Mouse (Mus musculus): ENCODE measurements around the gene 4931406C07Rik. TPM values are rescaled to one million over a fixed set of nuclear protein-coding genes. Genes with fewer than 3 reads are reported as not detected.

Gene 4931406C07Rik
- total RNA-seq, 2 experiments from 2014 or later = 68.9 to 71.8 TPM

DNA sequence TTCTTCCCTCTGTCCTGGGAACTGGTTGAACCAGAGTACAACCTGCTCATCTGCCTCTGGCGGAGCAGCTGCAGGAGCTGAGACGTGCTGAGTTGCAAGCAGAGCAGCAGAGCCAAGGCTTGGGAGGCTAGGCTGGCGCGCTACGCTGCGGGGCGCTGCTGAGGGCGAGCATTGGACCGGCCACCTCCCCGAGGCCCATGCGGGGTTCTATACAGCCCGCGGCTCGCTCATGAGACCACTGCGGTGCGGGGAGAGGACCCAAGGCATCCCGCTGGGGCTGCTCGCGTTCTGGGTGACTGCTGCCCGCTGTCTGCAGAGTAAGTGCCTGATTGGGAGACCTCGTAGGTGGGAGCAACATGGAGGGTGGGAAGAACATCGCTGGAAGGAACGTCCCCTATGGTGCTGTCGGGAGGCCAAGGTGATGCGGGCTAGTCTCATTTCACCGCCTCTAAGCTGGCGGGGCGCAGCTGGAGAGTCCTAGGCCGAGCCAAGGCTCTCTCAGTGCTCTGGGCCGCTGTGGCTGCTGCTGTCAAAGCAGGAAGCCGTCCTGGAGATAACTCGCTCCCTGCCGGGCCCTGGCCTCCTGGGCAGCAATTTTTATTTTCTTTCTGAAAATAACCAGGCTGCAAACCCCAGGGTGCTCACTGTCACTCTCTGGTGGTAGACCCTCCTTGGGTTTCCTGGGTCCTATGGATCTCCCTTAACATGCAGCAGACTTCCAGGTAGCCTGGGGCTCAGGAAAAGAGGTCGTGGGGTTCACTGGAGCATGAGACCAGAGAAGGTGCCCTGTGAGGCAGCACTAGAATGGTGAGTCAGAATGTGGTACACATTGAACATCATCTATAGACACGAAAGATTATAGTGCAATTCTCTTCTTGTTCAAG is 67.0 kb downstream of the 4931406C07Rik start, which contains the start of gene Vstm5:
Vstm5 (plus strand) TSS at position 4 of the 884 bp plus-strand sequence.
- DNase-seq (ENCODE audit: low spot score in 2 of 2) = no peak

DNA sequence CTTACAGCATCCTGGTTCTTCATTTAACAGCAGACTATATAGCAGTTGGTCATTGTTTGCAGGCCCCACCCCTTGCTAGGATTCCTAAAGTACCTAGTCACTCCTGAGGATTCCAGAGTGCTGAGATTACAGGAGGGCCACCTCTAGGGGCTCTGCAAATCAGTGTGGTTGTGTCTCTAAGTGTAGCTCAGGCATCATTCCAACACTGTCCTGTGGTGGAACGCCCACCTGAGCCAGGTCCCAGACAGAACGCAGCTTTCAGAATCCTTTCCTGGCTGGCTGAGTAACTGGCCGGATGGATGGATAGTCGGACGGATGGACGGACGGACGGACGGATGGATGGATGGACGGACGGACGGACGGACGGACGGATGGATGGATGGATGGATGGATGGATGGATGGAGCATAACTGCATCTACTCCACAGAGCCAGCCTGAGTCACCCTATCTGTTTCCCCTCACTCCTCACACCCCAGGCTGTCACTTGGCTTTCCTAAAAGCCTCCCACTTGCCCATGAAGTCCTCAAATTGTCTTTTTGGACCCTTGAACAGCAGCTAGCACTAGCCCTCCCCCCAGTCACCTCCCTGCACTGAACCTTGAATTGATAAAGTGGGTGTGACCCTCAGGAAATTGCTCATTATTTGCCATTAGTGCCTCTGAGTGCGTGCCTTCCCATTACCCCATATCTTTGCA is 67.8 kb downstream of the 4931406C07Rik start:
- no peak for DNase-seq (ENCODE audit: low spot score in 2 of 2)

DNA sequence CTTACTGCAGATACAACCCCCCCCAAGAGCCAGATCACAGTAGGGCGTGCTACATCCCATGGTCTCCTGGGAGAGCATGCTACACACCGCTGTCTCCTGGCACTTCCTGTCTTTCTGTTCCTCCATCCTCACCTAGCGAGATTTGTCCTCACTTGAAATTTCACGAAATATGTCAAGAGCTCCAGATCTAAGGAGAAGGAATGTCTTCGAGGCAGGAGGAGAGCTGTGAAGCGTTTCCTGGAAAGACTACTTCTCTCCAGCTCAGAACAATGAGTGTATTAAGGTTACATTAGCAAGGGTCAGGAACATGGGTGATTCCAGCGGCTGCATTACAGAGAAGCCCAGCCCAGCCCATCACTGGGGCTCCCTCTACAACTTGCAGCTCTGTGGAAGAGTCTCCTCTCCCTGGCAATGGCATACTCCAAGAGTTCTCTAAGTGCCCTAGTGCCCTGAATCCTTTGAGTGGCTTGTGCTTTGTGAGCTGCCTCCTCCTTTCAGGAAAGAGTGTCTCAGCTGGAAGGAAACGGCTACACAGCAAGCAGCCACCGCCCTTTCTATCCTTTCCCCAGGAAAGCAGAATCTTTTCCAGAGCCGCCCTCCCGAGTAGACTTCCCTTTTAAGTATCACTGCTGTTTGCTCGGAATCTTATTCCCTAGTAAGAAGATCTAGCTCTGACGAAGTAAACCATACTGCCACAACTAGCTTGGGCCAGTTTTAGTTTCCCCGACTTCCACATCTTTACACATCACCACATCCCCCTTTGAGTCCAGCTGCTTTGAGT is 68.5 kb downstream of the 4931406C07Rik start:
- no peak for DNase-seq (ENCODE audit: low spot score in 2 of 2)

DNA sequence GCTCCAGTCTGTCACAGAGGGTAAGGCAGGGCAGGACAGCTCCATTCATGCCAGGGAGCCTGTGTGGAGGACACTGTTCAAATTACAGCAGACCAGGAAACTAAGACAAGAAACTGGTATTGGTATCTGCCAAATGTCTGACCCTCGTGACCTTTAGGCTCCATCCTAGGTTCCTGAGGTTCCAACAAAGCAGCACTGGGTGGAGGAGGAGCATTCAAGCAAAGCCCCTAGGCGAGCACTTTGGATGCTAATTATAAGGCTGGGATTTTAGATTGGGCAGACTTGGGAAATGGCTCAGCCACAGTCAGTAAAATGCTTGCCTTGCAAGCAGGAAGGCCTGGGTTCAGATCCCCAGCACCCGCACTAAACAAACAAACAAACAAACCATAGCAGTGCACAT is 70.3 kb downstream of the 4931406C07Rik start:
- DNase-seq (ENCODE audit: low spot score in 2 of 2) = no peak

DNA sequence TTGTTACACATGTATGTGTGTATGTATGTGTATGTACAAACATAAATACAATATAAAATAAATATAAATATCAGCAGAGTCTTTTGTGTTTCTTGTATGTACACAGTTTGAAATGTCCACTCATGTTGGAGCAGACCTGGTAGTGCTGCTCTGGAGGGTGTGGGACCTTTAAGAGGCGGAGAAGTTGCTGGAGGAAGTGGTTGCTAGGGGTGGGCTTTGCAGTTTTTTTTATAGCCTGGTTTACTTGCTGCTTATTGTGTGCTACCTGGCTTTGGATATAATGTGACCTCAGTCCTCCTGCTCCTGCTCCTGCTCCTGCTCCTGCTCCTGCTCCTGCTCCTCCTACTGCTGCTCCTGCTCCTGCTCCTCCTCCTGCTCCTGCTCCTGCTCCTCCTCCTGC is 72.6 kb downstream of the 4931406C07Rik start:
- no peak for DNase-seq (ENCODE audit: low spot score in 2 of 2)

Small RNA genes within 50 kb of the gene (microRNA-seq; reads per million reads assigned to microRNA genes)
- gene Gm49349 (not detected), gene mmu-mir-7650 (not detected)

Other genes with a start within 250 kb of the 4931406C07Rik start
- gene Hephl1, start 194.3 kb downstream of the 4931406C07Rik start, total RNA-seq (2021) = under 1 TPM; 0.14 to 0.17 TPM
- gene Vstm5, start 67.4 kb downstream of the 4931406C07Rik start, total RNA-seq (2021) = 1 to 10 TPM; 1.5 to 2.0 TPM
- gene Med17, start 26.5 kb downstream of the 4931406C07Rik start, total RNA-seq (2021) = 10 to 100 TPM; 46.9 to 51.3 TPM
- gene Taf1d, start 234 bp downstream of the 4931406C07Rik start, total RNA-seq (2021) = 100 to 1,000 TPM; 121 to 148 TPM
- 10 to 100 TPM; 25.5 to 27.4 TPM for gene Cep295, start 51.3 kb upstream of the 4931406C07Rik start, total RNA-seq (2021)
- gene Smco4, start 187.0 kb upstream of the 4931406C07Rik start, total RNA-seq (2021) = 10 to 100 TPM; 28.9 to 34.1 TPM

Measured in adrenal gland, postnatal 4 days (tissue).